Mouse (Mus musculus): ENCODE results near the gene Fkbp2. TPM values are rescaled to one million over a fixed set of nuclear protein-coding genes. Genes with fewer than 3 reads are reported as not detected.
"Not testable (repeated sequence)": the region's sequence is repeated elsewhere in the genome, so short reads cannot be mapped to it uniquely, and the experiment has no call there.

The Fkbp2 gene
- total RNA-seq, 1 experiment: 51.0 TPM

GRCm38 (mm10) chr19:6993011-6993770 lies 12.9 kb upstream of the Fkbp2 start:
- in situ Hi-C loops (cut with MboI; ENCODE audit: low sequenced_read_pairs in 2 of 2, unreplicated experiment in 2 of 2): no loop called here
- DNase-seq (ENCODE audit: low read depth, low spot score): no peak
- TF ChIP-seq CHD2 (IDR thresholded peaks at IDR 0.05; ENCODE audit: low read depth, low read length): no peak
- TF ChIP-seq ZNF384 (IDR thresholded peaks at IDR 0.05; ENCODE audit: low read depth, low read length): no peak
- TF ChIP-seq MAFK (IDR thresholded peaks at IDR 0.05; ENCODE audit: insufficient read depth, low read depth, low read length): no peak
- TF ChIP-seq HCFC1 (IDR thresholded peaks at IDR 0.05; ENCODE audit: borderline replicate concordance, insufficient read depth, low read length): no peak
- TF ChIP-seq ZC3H11A (IDR thresholded peaks at IDR 0.05; ENCODE audit: borderline replicate concordance, low read depth, low read length): no peak
- peaks cover 4 to 25% of the 10 kb centered on the region in 2 experiments; a peak in 3 of 4 replicates for H3K4me1 ChIP-seq (ENCODE audit: control insufficient read depth in 2 of 2, insufficient read depth in 2 of 2, low read length in 2 of 2, poor library complexity in 1 of 2)
- peak overlapping the region; percentile 28; the same call in 1 of the 2 replicates for H3K9ac ChIP-seq (ENCODE audit: insufficient read depth, low read depth, low read length, poor library complexity, severe bottlenecking)
- peak overlapping the region; percentile 29 to 71; a peak in 2 of 4 replicates for H3K4me3 ChIP-seq (ENCODE audit: insufficient read depth in 1 of 2, low read depth in 1 of 2, low read length in 2 of 2, poor library complexity in 1 of 2, severe bottlenecking in 1 of 2)
- H3K9me3 ChIP-seq (ENCODE audit: control insufficient read depth, insufficient read depth, low read depth, low read length): no peaks in the 10 kb centered on the region
- peak overlapping the region; percentile 17; the same call in 1 of the 2 replicates for H3K27ac ChIP-seq (ENCODE audit: insufficient read depth, low read depth, low read length, poor library complexity, severe bottlenecking)
- peaks cover 5% of the 10 kb centered on the region; the same call in 1 of the 2 replicates for H3K36me3 ChIP-seq (ENCODE audit: control insufficient read depth, insufficient read depth, low read length, poor library complexity, severe bottlenecking)

GRCm38 (mm10) chr19:6992011-6992858 lies 11.9 kb upstream of the Fkbp2 start, which contains the start of gene Dnajc4:
Gene Dnajc4, minus strand, starts transcription at chr19:6992572.
- Histone ChIP-seq H3K4me3 (ENCODE audit: insufficient read depth in 1 of 2, low read depth in 1 of 2, low read length in 2 of 2, poor library complexity in 1 of 2, severe bottlenecking in 1 of 2) (peak within 1 kb of the TSS; percentile 61 to 71), H3K36me3 (ENCODE audit: control insufficient read depth, insufficient read depth, low read length, poor library complexity, severe bottlenecking) (no peaks in the 10 kb centered on the region), H3K9ac (ENCODE audit: insufficient read depth, low read depth, low read length, poor library complexity, severe bottlenecking) (peak within 1 kb of the TSS; percentile 68), H3K4me1 (ENCODE audit: control insufficient read depth in 2 of 2, insufficient read depth in 2 of 2, low read length in 2 of 2, poor library complexity in 1 of 2) (peaks cover 4 to 25% of the 10 kb centered on the region in 2 experiments; a peak in 3 of 4 replicates), H3K9me3 (ENCODE audit: control insufficient read depth, insufficient read depth, low read depth, low read length) (no peaks in the 10 kb centered on the region), H3K27ac (ENCODE audit: insufficient read depth, low read depth, low read length, poor library complexity, severe bottlenecking) (peak within 1 kb of the TSS; percentile 17; the same call in 1 of the 2 replicates)
- in situ Hi-C loops (cut with MboI; ENCODE audit: low sequenced_read_pairs in 2 of 2, unreplicated experiment in 2 of 2): no loop called here
- DNase-seq (ENCODE audit: low read depth, low spot score): peak; percentile 98
- TF ChIP-seq ZNF384 (IDR thresholded peaks at IDR 0.05; ENCODE audit: low read depth, low read length) (no peak), CHD2 (IDR thresholded peaks at IDR 0.05; ENCODE audit: low read depth, low read length) (no peak)

DNA sequence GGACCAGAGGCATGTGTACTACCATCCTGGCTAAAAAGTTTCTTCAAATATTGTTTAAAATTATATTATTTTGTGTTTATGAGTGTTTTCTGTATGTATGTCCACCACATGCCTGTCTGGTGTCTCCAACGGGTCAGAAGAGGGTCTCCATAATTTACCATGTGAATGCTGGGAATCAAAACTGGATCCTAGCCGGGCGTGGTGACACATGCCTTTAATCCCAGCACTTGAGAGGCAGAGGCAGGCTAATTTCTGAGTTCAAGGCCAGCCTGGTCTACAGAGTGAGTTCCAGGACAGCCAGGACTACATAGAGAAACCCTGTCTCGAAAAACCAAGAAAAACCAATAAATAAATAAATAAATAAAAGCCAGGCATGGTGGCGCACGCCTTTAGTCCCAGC lies 10.9 kb upstream of the Fkbp2 start:
- H3K9me3 ChIP-seq (ENCODE audit: control insufficient read depth, insufficient read depth, low read depth, low read length); H3K36me3 ChIP-seq (ENCODE audit: control insufficient read depth, insufficient read depth, low read length, poor library complexity, severe bottlenecking); DNase-seq (ENCODE audit: low read depth, low spot score); H3K9ac ChIP-seq (ENCODE audit: insufficient read depth, low read depth, low read length, poor library complexity, severe bottlenecking); H3K27ac ChIP-seq (ENCODE audit: insufficient read depth, low read depth, low read length, poor library complexity, severe bottlenecking); in situ Hi-C loops (cut with MboI; ENCODE audit: low sequenced_read_pairs in 2 of 2, unreplicated experiment in 2 of 2); H3K4me3 ChIP-seq (ENCODE audit: insufficient read depth in 1 of 2, low read depth in 1 of 2, low read length in 2 of 2, poor library complexity in 1 of 2, severe bottlenecking in 1 of 2): not testable (repeated sequence)
- H3K4me1 ChIP-seq (ENCODE audit: control insufficient read depth in 2 of 2, insufficient read depth in 2 of 2, low read length in 2 of 2, poor library complexity in 1 of 2): peaks cover 4 to 26% of the 10 kb centered on the region in 2 experiments; a peak in 3 of 4 replicates

DNA sequence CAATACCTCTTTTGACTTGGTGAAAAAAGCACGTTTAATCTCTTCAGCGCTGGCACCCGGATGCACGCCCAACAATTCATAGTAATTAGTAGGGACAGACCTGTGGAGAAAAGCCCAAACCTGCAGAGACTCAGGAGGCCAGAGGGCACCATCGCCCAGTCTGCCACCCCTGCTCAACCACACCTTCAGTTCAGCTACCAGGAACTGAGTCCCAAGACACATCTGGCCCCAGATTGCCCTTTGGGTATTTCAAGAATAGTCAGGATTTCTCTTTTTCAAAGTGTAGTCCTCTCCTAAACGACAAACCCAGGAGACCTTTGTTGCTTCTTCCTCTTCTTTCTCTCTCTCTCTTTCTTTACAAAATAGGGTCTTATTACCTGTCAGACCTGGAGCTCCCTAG lies 10.4 kb upstream of the Fkbp2 start:
- Histone ChIP-seq H3K4me3 (ENCODE audit: insufficient read depth in 1 of 2, low read depth in 1 of 2, low read length in 2 of 2, poor library complexity in 1 of 2, severe bottlenecking in 1 of 2) (no peak overlapping the region), H3K9ac (ENCODE audit: insufficient read depth, low read depth, low read length, poor library complexity, severe bottlenecking) (no peak overlapping the region), H3K36me3 (ENCODE audit: control insufficient read depth, insufficient read depth, low read length, poor library complexity, severe bottlenecking) (no peaks in the 10 kb centered on the region), H3K9me3 (ENCODE audit: control insufficient read depth, insufficient read depth, low read depth, low read length) (no peaks in the 10 kb centered on the region), H3K27ac (ENCODE audit: insufficient read depth, low read depth, low read length, poor library complexity, severe bottlenecking) (no peak overlapping the region), H3K4me1 (ENCODE audit: control insufficient read depth in 2 of 2, insufficient read depth in 2 of 2, low read length in 2 of 2, poor library complexity in 1 of 2) (peaks cover 4 to 30% of the 10 kb centered on the region in 2 experiments; a peak in 3 of 4 replicates)
- TF ChIP-seq CHD2 (IDR thresholded peaks at IDR 0.05; ENCODE audit: low read depth, low read length) (no peak), HCFC1 (IDR thresholded peaks at IDR 0.05; ENCODE audit: borderline replicate concordance, insufficient read depth, low read length) (no peak), ZNF384 (IDR thresholded peaks at IDR 0.05; ENCODE audit: low read depth, low read length) (no peak), ZC3H11A (IDR thresholded peaks at IDR 0.05; ENCODE audit: borderline replicate concordance, low read depth, low read length) (no peak), MAFK (IDR thresholded peaks at IDR 0.05; ENCODE audit: insufficient read depth, low read depth, low read length) (no peak)
- in situ Hi-C loops (cut with MboI; ENCODE audit: low sequenced_read_pairs in 2 of 2, unreplicated experiment in 2 of 2): no loop called here
- no peak for DNase-seq (ENCODE audit: low read depth, low spot score)

All from ES-E14 (cell line).